Mouse (Mus musculus) embryonic facial prominence, embryonic 15.5 days (tissue): ENCODE measurements around the gene Tceanc. TPM values are rescaled to one million over a fixed set of nuclear protein-coding genes. Genes with fewer than 3 reads are reported as not detected.

Source experiments
- ATAC-seq: fragments of 200-750 bp; cut with Nextera tagmentation; 2 replicates; pipeline ENCODE4 v1.8.0; 2017; ENCODE audit warnings: low read depth, moderate TSS enrichment; ENCODE audit not compliant: insufficient number of reproducible peaks, low FRiP score, low TSS enrichment
- H3K27ac ChIP-seq: fragments of 300-500 bp; sonication (generic); replicated peaks from 2 replicates; pipeline ENCODE4 v1.5.1; 2015; ENCODE audit warnings: mild to moderate bottlenecking, inconsistent platforms
- H3K27me3 ChIP-seq: fragments of 300-500 bp; sonication (generic); 2 replicates; pipeline ENCODE4 v1.6.1; 2015; ENCODE audit warnings: inconsistent platforms
- H3K36me3 ChIP-seq: fragments of 300-500 bp; sonication (generic); 2 replicates; pipeline ENCODE4 v1.6.1; 2015; ENCODE audit warnings: mild to moderate bottlenecking, inconsistent platforms
- H3K4me1 ChIP-seq: fragments of 300-500 bp; sonication (generic); 2 replicates; pipeline ENCODE4 v1.6.1; 2015; ENCODE audit warnings: inconsistent platforms
- H3K4me2 ChIP-seq: fragments of 300-500 bp; sonication (generic); replicated peaks from 2 replicates; pipeline ENCODE4 v1.6.1; 2015; ENCODE audit warnings: mild to moderate bottlenecking, inconsistent platforms
- H3K4me3 ChIP-seq: fragments of 300-500 bp; sonication (generic); replicated peaks from 2 replicates; pipeline ENCODE4 v1.5.1; 2015; ENCODE audit warnings: mild to moderate bottlenecking, inconsistent platforms
- H3K9ac ChIP-seq: fragments of 300-500 bp; sonication (generic); 2 replicates; pipeline ENCODE4 v1.6.1; 2015; ENCODE audit warnings: inconsistent platforms
- H3K9me3 ChIP-seq: fragments of 300-500 bp; sonication (generic); replicated peaks from 2 replicates; pipeline ENCODE4 v1.6.1; 2016; ENCODE audit warnings: inconsistent platforms
- WGBS: fragments of 180-500 bp; shearing (Covaris S2); methylation state at CpG from one replicate; pipeline ENCODE4 v1.1.7; 2015; 5-methylcytosine and 5-hydroxymethylcytosine counted together
- polyA plus RNA-seq: library from polyadenylated mRNA; unstranded; fragments of >200 nt; fragmentation: Nextera tagmentation; extraction: Ambion mirVana; gene quantifications from 2 replicates; pipeline ENCODE4 v1.2.1, GENCODE M21; 2015

Gene Tceanc
- polyA plus RNA-seq, 1 experiment from 2014 or later = 6.5 TPM

GRCm38 (mm10) chrX:166479365-166479983 is 38.9 kb downstream of the Tceanc start, which contains the start of gene Rab9:
TSS of gene Rab9 (minus strand) at chrX:166479867.
- Histone ChIP-seq H3K4me3 (peak within 1 kb of the TSS; percentile 57), H3K27ac (peak within 1 kb of the TSS; percentile 87), H3K9me3 (no peaks in the 10 kb centered on the region), H3K4me2 (peak within 1 kb of the TSS; percentile 47), H3K4me1 (no peaks in the 10 kb centered on the region), H3K36me3 (no peaks in the 10 kb centered on the region), H3K27me3 (no peaks in the 10 kb centered on the region), H3K9ac (peak within 1 kb of the TSS; percentile 35)
- ATAC-seq = peak; percentile 97
- 17% methylated on average over 39 of the region's 41 CpGs for WGBS

GRCm38 (mm10) chrX:166478631-166479364 is 39.6 kb downstream of the Tceanc start:
- H3K4me1 ChIP-seq = no peaks in the 10 kb centered on the region
- peak overlapping the region; percentile 35 for H3K9ac ChIP-seq
- H3K4me3 ChIP-seq = peak overlapping the region; percentile 57
- 18% methylated on average over 28 of the region's 28 CpGs for WGBS
- peak overlapping the region; percentile 87 for H3K27ac ChIP-seq
- H3K9me3 ChIP-seq = no peaks in the 10 kb centered on the region
- H3K36me3 ChIP-seq = no peaks in the 10 kb centered on the region
- no peaks in the 10 kb centered on the region for H3K27me3 ChIP-seq
- peak overlapping the region; percentile 47 for H3K4me2 ChIP-seq
- peak; percentile 34; the same call in 1 of the 2 replicates for ATAC-seq

- no peaks in the 10 kb centered on the region for H3K36me3 ChIP-seq
- ATAC-seq = no peak
- H3K4me1 ChIP-seq = no peaks in the 10 kb centered on the region
- no peaks in the 10 kb centered on the region for H3K27me3 ChIP-seq
- H3K9ac ChIP-seq = no peak overlapping the region
- no peak overlapping the region for H3K27ac ChIP-seq
- peak overlapping the region; percentile 25 for H3K4me3 ChIP-seq
- WGBS = 39% methylated on average over 6 of the region's 6 CpGs
- H3K9me3 ChIP-seq = no peaks in the 10 kb centered on the region
- peak overlapping the region; percentile 47 for H3K4me2 ChIP-seq
Measured at GRCm38 (mm10) chrX:166477393-166477792, 41.0 kb downstream of the Tceanc start.

GRCm38 (mm10) chrX:166472612-166473011 is 45.8 kb downstream of the Tceanc start:
- Histone ChIP-seq H3K36me3 (no peaks in the 10 kb centered on the region), H3K4me1 (no peaks in the 10 kb centered on the region), H3K4me2 (no peak overlapping the region), H3K4me3 (no peak overlapping the region), H3K27ac (no peak overlapping the region), H3K27me3 (no peaks in the 10 kb centered on the region), H3K9me3 (no peaks in the 10 kb centered on the region), H3K9ac (no peak overlapping the region)
- WGBS = 78% methylated on average over 6 of the region's 6 CpGs
- ATAC-seq = no peak

GRCm38 (mm10) chrX:166468321-166468720 is 50.0 kb downstream of the Tceanc start:
- Histone ChIP-seq H3K36me3 (no peaks in the 10 kb centered on the region), H3K4me2 (no peak overlapping the region), H3K27ac (no peak overlapping the region), H3K4me1 (no peaks in the 10 kb centered on the region), H3K27me3 (no peaks in the 10 kb centered on the region), H3K9ac (no peak overlapping the region), H3K9me3 (no peaks in the 10 kb centered on the region), H3K4me3 (no peak overlapping the region)
- 93% methylated on average over 7 of the region's 7 CpGs for WGBS
- ATAC-seq = no peak

GRCm38 (mm10) chrX:166455525-166455924 is 62.8 kb downstream of the Tceanc start:
- H3K9me3 ChIP-seq = no peaks in the 10 kb centered on the region
- H3K9ac ChIP-seq = no peak overlapping the region
- no peak overlapping the region for H3K27ac ChIP-seq
- no peaks in the 10 kb centered on the region; the same call in 1 of the 2 replicates for H3K27me3 ChIP-seq
- no peak overlapping the region for H3K4me3 ChIP-seq
- no peaks in the 10 kb centered on the region for H3K4me1 ChIP-seq
- no peak overlapping the region for H3K4me2 ChIP-seq
- H3K36me3 ChIP-seq = peaks cover 3% of the 10 kb centered on the region; the same call in 1 of the 2 replicates
- WGBS = 95% methylated on average over 1 of the region's 1 CpGs
- ATAC-seq = no peak

- H3K36me3 ChIP-seq = peaks cover 3% of the 10 kb centered on the region; the same call in 1 of the 2 replicates
- no peak for ATAC-seq
- no peak overlapping the region for H3K27ac ChIP-seq
- 75% methylated on average over 3 of the region's 3 CpGs for WGBS
- no peak overlapping the region for H3K4me3 ChIP-seq
- H3K9me3 ChIP-seq = no peaks in the 10 kb centered on the region
- no peak overlapping the region for H3K9ac ChIP-seq
- H3K4me2 ChIP-seq = no peak overlapping the region
- no peaks in the 10 kb centered on the region for H3K4me1 ChIP-seq
- H3K27me3 ChIP-seq = no peaks in the 10 kb centered on the region; the same call in 1 of the 2 replicates
Measured at GRCm38 (mm10) chrX:166454331-166454730, 64.0 kb downstream of the Tceanc start.

GRCm38 (mm10) chrX:166453532-166453931 is 64.8 kb downstream of the Tceanc start:
- Histone ChIP-seq H3K4me2 (no peak overlapping the region), H3K9ac (no peak overlapping the region), H3K9me3 (no peaks in the 10 kb centered on the region), H3K27me3 (no peaks in the 10 kb centered on the region; the same call in 1 of the 2 replicates), H3K27ac (no peak overlapping the region), H3K4me1 (no peaks in the 10 kb centered on the region), H3K4me3 (no peak overlapping the region), H3K36me3 (peaks cover 3% of the 10 kb centered on the region; the same call in 1 of the 2 replicates)
- 83% methylated on average over 6 of the region's 6 CpGs for WGBS
- ATAC-seq = no peak

Other genes starting within 250 kb of the Tceanc start
- gene Trappc2, start 78.0 kb downstream of the Tceanc start, polyA plus RNA-seq = 29.0 and 30.3 TPM in 2 replicates
- 6.5 and 7.1 TPM in 2 replicates for gene Ofd1, start 77.9 kb downstream of the Tceanc start, polyA plus RNA-seq
- gene Rab9, start 38.7 kb downstream of the Tceanc start, polyA plus RNA-seq = 49.8 and 51.9 TPM in 2 replicates
- gene Egfl6, start 67.2 kb upstream of the Tceanc start, polyA plus RNA-seq = 159 and 164 TPM in 2 replicates